Mouse (Mus musculus) thymus, postnatal 0 days (tissue): ENCODE results near the gene Cep57. TPM values are rescaled to one million over a fixed set of nuclear protein-coding genes. Genes with fewer than 3 reads are reported as not detected.

Experiments used
- DNase-seq: peaks from one replicate; pipeline ENCODE4 v3.0.0-alpha.2; 2015; ENCODE audit warnings: low spot score
- polyA plus RNA-seq: library from polyadenylated mRNA; unstranded; fragments of >200 nt; fragmentation: Nextera tagmentation; extraction: Ambion mirVana; gene quantifications from 2 replicates; pipeline ENCODE4 v1.2.1, GENCODE M21; 2015

Cep57 gene
- 73.7 and 80.5 TPM in 2 replicates for polyA plus RNA-seq

DNA sequence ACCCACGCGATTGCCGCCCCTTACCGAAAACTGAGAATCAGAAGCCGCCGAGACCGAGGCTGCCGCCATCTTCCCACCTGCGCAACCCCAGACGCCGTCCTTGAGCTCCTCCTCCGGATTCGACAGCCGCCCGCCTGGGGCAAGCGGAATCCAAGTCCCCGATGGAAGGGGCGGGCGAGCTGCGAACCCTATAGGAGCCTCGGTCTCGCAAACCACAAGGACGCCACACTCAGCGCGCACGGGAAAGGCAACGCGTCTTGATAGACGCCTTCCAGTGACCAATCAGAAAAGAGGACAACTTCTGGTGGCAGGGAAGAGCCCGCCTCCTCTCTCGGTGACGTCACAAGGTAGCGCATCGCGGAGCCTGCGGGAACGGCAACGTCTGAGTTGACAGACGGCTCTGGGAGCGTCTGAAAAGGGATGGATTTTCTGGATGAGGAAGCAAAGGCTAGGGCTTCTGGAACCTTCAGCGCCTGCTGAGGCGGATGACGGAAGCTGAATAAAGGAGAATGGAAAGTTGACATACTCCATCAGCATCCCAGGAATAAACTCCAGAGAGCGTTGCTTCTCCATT, at the start of gene Cep57:
TSS of gene Cep57 (minus strand) at position 276 of the 574 bp plus-strand sequence.
- peak; percentile 99 for DNase-seq

DNA sequence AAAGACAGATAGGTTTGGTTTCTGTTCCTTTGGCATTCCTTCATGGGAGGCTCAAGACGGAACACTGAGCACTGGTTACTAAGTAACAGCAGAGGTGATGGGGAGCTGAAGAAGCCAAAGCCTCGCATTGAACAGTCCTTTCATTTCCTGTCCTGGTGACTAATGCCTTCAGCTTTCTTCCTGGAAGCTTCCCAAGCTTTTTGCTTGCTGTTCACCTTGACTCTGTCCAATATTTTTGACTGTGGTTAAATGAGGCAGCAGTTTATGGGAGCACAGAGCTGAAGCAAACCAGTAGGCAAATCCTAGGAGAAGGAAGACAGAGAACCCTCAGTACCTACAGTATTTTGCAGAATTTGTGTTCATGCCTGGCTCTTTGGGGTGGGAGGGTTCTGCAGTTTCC, 48.4 kb upstream of the Cep57 start:
- DNase-seq: no peak

DNA sequence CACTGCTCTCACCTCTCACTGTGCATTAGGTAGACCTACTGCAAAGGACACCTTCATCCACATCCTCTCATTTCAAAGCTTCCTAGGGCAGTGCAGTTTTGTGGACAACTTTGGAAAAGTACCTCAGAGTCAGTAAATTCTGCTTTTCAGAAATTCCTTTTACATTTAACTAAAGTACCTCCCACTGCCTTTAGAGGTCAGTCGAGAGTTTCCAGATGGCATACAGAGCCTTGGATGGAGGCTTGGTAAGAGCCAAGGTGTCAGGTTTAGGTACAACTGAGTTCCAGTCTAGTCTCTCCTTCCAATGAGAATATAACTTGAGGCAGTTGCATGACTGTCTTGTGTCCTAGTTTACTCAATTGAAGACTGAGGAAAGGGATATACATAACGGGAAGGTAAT, 47.5 kb upstream of the Cep57 start:
- DNase-seq: peak; percentile 22

DNA sequence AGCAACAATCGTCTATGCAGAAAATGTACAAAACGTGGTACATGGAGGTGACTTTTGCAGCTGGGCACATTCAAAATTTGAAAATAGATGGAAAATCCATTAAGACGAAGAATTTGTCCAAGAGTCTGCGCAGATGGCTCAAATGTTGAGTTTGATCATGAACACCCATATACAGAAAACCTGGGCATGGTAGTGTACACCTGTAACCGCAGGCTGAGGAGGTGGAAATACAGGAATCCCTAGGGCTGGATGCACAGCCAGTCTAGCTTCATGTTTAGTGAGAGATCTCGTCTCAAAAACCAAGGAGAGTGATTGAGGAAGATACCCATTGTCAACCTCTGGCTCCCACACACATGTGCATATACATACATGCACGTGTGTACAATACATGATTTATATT, 44.7 kb upstream of the Cep57 start:
- DNase-seq: no peak

DNA sequence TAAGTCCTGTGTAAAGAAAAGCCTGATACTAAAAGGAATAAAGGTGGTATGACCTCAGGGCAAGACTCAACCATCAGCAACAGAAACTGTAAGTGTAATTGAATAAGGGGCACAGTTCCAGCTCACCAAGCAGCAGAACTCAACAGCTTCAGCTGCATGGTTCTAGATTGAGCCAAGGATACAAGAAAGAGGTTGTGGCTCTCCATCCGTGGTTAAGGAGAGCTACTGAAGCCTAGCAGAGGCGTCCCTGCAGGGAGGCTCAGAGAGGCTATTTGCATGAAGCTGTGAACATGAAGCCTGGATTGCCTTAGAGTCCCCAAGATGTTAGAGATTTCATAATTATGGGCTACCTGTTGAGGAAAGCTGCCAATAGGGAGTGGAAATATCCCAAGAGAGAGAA, 40.7 kb upstream of the Cep57 start:
- DNase-seq: no peak

DNA sequence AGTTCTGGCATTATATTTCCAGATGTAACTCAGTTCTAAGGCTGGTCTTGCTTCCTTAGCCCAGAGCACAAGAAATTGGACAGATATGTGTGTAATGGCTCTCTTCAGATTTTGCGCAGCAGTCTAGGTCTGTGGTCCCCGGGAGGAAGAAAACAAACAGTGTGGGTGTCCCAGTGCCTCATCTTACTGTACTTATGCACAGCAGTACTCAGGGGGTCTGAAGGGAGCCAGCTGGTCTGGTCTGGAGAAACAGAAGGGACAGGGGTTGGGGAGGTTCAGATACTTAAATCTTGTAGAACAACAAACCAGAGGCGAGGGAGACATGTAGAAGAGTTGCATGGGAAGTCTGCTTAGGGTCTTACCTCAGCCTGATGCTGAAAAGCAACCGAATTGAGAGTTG, 29.9 kb upstream of the Cep57 start:
- no peak for DNase-seq

DNA sequence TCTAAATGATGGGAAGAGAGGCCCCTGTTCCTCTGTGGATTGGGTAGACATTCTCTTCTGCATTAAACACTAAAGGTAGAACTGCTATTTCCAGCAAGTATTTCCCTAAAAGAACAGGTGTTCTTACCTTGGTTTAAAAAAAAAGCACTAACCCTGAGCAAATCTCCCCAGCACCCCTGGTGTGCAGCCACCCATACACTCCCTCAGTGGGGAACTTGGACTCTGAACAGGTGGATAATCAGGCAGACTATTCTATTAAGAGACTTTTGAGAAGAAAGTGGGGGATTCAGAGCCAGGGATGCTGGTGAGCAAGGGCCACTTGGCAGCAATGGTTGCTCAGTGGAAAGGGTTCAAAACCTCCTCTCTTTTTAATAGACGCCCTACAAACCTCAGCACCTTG, 29.3 kb upstream of the Cep57 start:
- no peak for DNase-seq

DNA sequence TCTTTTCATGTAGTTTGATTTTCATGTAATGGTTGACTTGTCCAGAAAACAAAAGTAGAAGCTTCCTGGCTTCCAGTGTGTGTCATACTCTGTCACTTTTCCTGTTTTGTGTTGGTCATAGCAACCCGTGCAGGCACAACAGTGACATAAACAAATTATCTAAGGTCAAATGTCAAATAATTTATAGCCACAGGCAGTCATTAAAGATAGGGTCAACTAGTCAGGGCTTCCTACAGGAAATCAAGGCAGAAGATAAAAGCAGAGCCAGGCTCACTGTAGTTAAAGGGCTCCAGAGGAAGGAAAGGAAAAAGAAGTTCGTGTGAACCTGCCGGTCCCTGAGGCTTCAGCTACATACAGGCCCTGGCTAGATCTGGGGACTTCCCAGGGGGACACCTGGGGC, 27.0 kb upstream of the Cep57 start:
- DNase-seq: no peak

DNA sequence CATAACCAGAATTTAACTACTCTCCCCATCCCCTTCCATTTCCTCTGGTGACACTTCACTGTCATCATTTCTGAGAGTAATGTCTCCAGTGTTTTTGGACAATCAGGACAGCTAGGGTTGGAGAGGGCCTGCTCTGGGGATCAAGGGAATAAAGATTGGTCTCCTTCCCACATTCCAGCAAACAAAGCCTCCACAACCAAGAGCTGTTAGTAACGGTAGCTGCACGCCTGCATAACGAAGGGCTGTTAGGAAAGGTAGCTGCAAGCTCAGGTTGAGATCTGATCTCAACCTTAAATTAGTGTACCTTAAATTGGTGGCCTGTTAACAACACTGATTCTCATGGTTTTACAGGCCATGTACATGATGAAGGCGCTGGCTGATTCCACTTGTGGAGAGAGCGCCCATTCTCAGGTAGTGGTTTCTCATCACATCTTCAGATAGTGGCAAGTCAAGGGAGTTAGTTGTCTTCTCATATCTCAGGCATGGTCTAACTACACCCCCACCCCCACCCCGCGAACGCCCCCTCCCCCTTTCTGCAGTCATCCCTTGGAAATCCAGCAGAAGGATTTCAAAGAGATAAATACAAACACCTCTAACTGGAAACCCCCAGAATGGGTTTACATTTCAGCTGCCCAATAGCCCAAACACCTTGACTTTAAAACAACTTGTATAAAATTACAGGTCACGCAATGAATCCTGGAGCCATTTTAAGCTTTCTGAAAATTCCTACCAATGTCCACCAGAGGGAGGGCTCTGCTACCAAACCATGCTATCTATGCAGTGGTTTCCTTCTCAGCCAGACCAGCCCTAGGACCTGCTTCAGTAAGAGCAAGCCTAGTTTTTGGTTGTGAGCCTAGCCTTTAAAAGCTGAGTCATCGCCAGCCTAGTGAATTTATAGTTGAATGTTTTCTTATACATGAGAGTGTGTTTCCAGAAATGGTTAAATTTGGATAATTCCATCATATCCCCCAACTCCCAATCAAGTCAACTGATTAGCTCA, 21.9 kb upstream of the Cep57 start:
- peak; percentile 54 for DNase-seq

DNA sequence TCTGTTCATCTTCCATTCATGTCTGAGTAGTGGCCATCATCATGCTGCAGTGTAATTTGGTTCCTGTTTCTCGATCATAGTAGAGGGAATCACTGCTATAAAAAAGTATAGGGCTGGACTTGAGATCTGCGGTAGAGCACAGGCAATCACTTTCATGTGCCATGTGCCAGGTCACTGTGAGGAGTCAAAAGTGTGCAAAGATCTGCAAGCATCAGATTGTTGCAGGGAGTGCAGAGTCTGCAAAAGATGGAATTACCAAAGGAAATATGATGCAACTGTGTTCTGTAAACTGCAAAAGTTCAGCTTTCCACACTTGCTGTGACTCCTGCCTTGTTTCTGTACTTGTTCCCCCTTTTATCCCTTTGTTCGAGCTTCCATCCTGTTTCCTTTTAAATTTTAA, 20.7 kb upstream of the Cep57 start:
- no peak for DNase-seq

DNA sequence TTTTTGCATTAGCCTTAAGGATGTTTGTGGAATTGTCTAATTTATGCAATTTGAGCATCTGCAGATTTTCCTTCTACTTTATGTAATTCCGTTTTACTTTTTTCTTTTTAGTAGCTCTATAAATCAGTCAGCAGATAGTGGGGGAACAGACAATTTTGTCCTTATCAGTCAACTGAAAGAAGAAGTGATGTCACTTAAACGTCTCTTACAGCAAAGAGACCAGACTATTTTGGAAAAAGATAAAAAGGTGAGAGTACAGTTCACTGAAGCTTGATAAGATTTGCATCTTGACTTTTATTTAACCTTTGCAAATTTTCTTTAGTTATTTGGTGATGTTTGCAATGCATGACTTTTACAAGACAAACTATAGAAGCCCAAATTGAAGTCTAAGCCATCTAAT, 9.8 kb upstream of the Cep57 start:
- no peak for DNase-seq

DNA sequence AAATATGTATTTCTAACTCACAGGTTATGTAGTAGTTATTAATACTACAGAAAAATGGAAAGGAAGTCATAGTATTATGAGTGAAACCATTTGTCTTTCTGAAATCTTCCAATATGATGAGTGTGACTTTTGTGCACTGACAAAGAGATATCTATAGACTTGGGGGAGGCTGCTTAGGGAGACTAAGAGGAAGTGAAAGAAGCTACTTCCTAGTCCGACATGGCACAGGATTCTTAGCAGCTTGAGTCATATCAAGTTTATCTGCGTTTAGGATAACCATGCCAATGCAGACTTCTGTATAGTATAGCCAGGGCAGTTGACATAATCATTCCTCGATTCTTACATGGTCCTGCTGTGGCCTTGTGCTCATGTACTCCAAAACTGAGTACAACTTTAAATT, 8.3 kb upstream of the Cep57 start:
- DNase-seq: no peak

DNA sequence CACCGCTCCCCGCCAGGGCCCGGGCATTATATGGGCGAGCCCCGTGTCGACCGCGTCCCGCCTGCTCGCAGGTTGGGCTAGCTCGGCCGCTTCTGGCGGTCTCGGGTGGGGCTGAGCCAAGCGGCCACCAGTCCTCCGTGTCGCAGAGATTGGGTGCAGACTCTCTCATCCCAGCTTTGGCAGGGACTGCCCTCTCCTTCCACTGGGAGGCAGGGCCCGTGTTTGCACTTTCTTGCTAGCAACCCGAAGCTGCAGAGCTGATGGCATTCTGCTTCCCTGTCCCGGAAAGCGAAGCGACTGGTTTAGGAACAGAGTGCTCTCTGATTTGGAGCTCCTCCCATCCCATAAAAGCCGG, 1.2 kb upstream of the Cep57 start:
- DNase-seq: no peak

DNA sequence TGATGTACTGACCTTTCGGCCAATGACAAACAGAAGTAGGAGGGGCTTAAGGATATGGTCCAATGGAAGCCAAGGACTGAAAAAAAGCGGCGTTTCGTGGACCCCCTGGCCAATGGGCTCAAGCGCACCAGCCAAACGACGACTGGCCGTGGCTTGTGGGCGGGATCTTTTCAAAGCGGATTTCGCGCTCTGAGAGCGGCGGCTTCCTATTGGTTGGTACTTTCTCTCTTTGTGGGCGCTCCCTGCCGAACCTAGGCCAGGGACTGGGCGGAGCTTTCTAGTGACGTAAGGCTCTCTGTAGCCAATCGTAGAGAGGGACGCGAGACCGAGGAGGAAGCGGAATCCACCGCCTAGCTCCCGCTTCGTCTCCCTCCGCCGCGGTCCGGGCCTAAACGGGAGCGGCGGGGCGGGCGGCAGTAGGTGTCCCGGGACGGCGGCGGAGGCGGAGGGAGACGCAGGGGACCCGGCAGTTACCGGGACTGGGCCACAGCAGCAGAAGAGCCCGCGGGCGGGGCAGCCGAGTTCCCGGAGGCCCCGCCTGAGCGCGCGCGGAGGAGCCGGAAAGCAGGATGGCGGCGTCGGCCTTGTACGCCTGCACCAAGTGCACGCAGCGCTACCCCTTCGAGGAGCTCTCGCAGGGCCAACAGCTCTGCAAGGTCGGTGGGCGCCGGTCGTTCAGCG, 639 bp upstream of the Cep57 start, which contains the start of gene Fam76b:
TSS of gene Fam76b (plus strand) at position 311 of the 681 bp plus-strand sequence.
- DNase-seq: peak; percentile 100

DNA sequence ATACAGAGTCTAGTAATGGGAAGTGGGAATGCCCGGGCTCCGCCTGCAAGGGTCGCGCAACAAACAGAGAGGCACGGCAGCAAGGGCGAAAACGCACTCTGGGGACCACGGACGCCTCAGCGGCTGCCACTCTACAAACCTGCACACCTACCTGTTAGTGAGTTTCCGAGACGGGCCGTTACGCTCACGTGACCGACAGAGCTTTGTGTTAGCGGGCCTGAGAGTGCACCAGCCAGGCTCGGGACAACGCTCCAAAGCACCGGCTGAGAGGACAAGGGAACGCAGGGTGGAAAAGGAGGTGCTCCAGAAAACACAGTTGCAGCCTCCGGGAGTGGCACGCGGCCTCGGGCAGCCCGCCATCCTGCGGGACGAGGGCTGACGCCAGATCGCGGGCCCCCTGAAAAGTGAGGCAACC, 509 bp downstream of the Cep57 start:
- DNase-seq: peak; percentile 72

DNA sequence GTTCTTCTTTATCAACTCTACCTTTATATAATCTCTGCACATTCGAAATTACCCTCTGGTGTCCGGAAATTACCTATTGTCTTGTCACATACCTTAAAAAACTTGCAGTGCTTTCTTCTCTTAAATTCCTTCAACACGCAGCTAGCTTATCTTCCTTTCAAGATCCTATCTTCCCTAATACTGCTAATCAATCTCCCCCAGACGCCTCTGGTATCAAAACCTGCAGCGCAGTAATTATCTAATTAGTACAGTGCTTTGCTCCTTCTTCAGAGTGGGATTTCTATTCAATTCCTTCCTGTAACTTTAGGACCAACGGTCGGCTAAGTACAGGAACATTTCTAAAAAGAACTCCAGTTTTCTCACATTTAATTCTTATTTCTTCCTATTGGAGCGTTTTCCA, 1.0 kb downstream of the Cep57 start:
- no peak for DNase-seq

DNA sequence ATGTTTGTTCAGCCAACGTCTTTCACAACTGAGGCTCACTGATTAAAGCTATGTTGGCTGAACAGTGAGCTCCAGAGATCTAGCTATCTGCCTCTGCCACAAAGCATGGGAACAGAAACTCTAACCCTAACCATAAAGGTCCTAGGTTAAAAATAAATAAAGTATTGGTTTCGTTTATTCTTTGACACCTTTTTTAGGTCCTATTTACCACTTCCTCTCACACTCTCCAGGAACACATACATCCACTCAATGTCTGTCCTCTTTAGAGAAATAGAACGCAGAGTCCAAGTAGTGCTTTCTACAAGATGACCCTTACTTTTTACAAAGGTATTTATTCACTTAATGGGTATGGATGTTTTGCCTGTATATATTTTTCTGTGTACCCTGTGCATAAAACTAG, 6.1 kb downstream of the Cep57 start:
- no peak for DNase-seq

DNA sequence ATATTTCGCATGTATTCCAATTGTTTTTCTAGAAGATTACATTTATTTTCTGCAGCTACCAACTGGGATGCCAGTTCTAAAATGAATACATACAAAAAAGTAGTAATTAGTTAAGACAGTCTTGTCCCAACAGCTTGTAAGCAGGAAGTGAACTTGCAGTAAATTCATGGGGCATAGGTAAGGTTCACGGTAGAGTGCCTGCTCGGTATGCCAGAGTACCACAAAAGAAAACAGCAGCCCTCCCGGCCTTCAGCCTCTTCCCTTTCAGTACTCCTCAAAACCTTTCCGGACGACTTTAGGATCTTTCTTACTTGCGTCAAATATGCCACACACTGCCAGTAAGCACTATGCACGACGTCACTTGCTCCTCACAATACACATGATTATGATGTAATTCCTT, 8.5 kb downstream of the Cep57 start:
- no peak for DNase-seq

DNA sequence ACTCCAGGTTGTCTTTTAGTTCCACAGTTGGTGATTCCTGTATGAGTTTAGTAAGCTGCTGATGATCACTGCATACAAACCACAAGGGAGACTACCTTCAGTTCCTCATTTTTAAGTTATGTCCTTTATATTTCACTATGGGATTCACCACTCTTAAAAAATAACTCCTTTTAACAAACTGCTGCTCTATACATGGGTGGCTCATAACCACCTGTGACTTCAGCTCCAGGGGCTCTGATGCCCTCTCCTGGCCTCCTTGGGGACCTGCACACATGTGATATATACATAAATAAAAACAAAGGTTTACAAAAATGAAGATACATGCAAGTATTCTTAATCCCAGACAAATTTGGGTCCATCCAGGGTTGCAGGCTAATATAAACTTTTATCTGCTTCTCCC, 17.0 kb downstream of the Cep57 start:
- peak; percentile 19 for DNase-seq

DNA sequence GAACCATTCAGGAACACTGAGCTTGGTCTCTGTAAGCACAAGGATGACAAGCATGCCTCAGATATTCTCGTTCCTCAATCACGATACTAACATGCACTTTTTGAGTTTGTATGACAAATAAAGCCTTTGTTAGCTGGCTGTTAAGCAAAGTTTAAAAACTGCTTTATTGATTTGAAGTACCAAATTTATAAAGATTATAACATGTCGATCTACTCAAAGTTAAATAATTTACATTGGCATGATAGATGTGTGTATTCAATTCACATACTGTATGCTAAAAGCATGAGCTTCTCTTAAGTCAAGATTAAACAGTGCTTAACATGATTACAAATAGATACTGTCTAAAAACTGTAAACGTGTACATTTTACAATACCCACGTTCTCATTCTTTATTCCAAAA, 19.2 kb downstream of the Cep57 start:
- no peak for DNase-seq

DNA sequence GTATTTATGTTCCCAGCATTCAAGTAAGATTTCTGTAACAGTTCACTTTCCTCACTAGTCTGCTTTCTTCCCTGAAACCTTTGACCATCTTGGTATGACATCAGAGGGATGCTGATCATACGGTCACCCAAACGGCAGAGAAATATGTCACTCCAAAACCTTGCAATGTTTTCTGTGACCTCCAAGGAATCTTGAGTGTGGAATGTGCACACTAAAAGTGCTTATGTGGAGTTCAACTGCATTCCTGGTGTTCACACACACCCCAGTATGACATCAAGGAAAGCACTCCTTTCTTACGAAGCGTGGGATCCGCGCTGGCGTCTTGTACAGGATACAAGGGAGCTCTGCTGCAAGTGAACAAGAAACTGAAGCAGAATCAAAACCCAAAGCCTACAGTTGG, 20.1 kb downstream of the Cep57 start:
- no peak for DNase-seq

DNA sequence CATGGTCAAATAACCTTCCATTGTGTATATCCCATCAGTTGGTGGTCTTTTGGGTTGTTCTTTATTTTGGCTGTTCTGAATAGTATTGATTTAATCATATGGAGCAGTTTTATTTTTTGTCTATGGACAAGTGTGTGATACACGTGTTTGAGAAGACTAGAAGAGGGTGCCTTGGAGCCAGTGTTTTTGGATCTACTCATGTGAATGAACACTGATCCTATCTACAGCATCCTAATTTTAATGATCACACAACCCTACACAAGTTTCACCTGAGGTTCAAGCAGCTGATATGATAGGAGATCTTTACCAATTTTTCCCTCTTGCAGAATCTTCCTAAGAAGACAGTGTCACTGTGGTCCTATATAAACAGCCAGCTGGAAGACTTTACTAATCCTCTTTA, 22.4 kb downstream of the Cep57 start:
- DNase-seq: no peak
